Mouse (Mus musculus) forebrain, embryonic 14.5 days (tissue): ENCODE measurements around the gene Casp8ap2. TPM values are rescaled to one million over a fixed set of nuclear protein-coding genes. Genes with fewer than 3 reads are reported as not detected.

ENCODE experiments used
- ATAC-seq: fragments of 200-750 bp; cut with Nextera tagmentation; 2 replicates; pipeline ENCODE4 v1.8.0; 2017; ENCODE audit warnings: mild to moderate bottlenecking, moderate library complexity
- DNase-seq: peaks from one replicate; pipeline ENCODE4 v3.0.0-alpha.2; 2015; ENCODE audit warnings: low spot score
- H3K27ac ChIP-seq: fragments of 300-500 bp; sonication (generic); 2 replicates; pipeline ENCODE4 v1.5.1; 2014; ENCODE audit warnings: low read depth, mild to moderate bottlenecking, control low read depth, low read length, moderate library complexity
- H3K27me3 ChIP-seq: fragments of 300-500 bp; sonication (generic); replicated peaks from 2 replicates; pipeline ENCODE4 v1.6.1; 2014; ENCODE audit warnings: low read length, control low read depth, mixed read lengths; ENCODE audit not compliant: control insufficient read depth, insufficient read depth
- H3K36me3 ChIP-seq: fragments of 300-500 bp; sonication (generic); 2 replicates; pipeline ENCODE4 v1.6.1; 2014; ENCODE audit warnings: low read length, control low read depth; ENCODE audit not compliant: control insufficient read depth, insufficient read depth
- H3K4me1 ChIP-seq: fragments of 300-500 bp; sonication (generic); 2 replicates; pipeline ENCODE4 v1.6.1; 2014; ENCODE audit warnings: antibody characterized with exemption, low read length, control low read depth; ENCODE audit not compliant: control insufficient read depth, insufficient read depth
- H3K4me2 ChIP-seq: fragments of 300-500 bp; sonication (generic); 2 replicates; pipeline ENCODE4 v1.6.1; 2014; ENCODE audit warnings: mild to moderate bottlenecking, control low read depth, low read length
- H3K4me3 ChIP-seq: fragments of 300-500 bp; sonication (generic); 2 replicates; pipeline ENCODE4 v1.5.1; 2014; ENCODE audit warnings: low read depth, low read length, control low read depth
- H3K9ac ChIP-seq: fragments of 300-500 bp; sonication (generic); 2 replicates; pipeline ENCODE4 v1.6.1; 2014; ENCODE audit warnings: mild to moderate bottlenecking, low read length, control low read depth, moderate library complexity
- H3K9me3 ChIP-seq: fragments of 300-500 bp; sonication (generic); replicated peaks from 2 replicates; pipeline ENCODE4 v1.6.1; 2016; ENCODE audit warnings: low read length, control low read depth, mixed read lengths; ENCODE audit not compliant: control insufficient read depth
- WGBS: fragments of 180-500 bp; shearing (Covaris S2); extraction: QIAGEN DNeasy Blood & Tissue Kit; methylation state at CpG from one replicate; pipeline ENCODE4 v1.1.7; 2014; 5-methylcytosine and 5-hydroxymethylcytosine counted together
- polyA plus RNA-seq: library from polyadenylated mRNA; unstranded; fragments of >200 nt; fragmentation: Nextera tagmentation; extraction: Ambion mirVana; gene quantifications from 2 replicates; pipeline ENCODE4 v1.2.1, GENCODE M21; 2014

The Casp8ap2 gene
- polyA plus RNA-seq, 1 experiment from 2014 or later, result 48.9 TPM

GRCm38 (mm10) chr4:32651669-32652068 is 36.4 kb downstream of the Casp8ap2 start:
- Histone ChIP-seq H3K27me3 (no peaks in the 10 kb centered on the region), H3K9ac (no peak overlapping the region), H3K4me2 (no peak overlapping the region), H3K36me3 (peaks cover 33% of the 10 kb centered on the region), H3K27ac (no peak overlapping the region), H3K9me3 (no peaks in the 10 kb centered on the region), H3K4me3 (no peak overlapping the region), H3K4me1 (no peaks in the 10 kb centered on the region)
- DNase-seq, result no peak
- ATAC-seq, result no peak
- WGBS, result 91% methylated on average over 5 of the region's 5 CpGs

GRCm38 (mm10) chr4:32656146-32656904 is 41.1 kb downstream of the Casp8ap2 start:
- no peaks in the 10 kb centered on the region for H3K27me3 ChIP-seq
- H3K4me3 ChIP-seq, result peak overlapping the region; percentile 95
- WGBS, result 53% methylated on average over 11 of the region's 11 CpGs
- peak overlapping the region; percentile 73 for H3K4me2 ChIP-seq
- DNase-seq (peak; percentile 10), ATAC-seq (peak; percentile 48)
- peaks cover 17% of the 10 kb centered on the region for H3K36me3 ChIP-seq
- peak overlapping the region; percentile 70 for H3K9ac ChIP-seq
- no peaks in the 10 kb centered on the region for H3K9me3 ChIP-seq
- H3K27ac ChIP-seq, result peak overlapping the region; percentile 82
- peaks cover 7% of the 10 kb centered on the region for H3K4me1 ChIP-seq

DNA sequence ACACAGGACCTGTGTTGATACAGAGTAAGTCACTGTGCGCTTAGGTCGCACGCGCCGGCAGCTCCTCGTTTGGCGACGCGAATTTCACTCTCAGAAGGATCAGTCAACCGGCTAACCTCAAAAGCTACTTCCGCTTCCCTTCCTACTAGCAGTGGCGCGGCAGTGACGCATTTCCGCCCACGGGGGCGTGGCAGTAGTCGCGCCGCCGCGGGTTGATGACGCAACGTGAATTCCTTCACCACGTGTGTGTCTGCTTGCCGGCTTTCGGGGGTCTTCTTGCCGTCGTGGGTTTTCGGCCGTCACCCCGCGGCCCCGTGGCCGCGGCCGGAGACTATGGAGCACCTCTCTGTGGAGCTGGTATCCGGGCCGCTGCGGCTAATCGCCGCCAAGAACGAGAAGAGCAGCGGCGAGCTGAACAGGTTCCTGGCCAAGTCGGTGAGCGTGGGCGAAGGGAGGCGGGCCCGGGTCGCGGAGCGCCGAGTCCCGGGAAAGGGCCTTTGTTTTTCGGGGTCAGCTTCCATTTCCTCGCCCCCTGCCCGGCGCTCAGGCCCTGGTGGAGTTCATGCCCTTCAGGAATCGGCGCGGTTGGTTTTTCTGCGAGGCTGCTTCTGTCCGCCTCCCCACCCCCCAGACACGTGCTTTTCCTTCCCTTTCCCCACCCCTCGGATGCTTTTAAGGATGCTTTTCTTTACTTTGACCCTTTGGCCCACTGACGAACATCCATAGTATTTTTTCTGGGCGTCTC is 41.8 kb downstream of the Casp8ap2 start, which contains the start of gene Mdn1:
Mdn1 (plus strand) TSS at position 202 of the 745 bp plus-strand sequence.
- peaks cover 13% of the 10 kb centered on the region for H3K36me3 ChIP-seq
- peak within 1 kb of the TSS; percentile 82 for H3K27ac ChIP-seq
- peaks cover 7% of the 10 kb centered on the region for H3K4me1 ChIP-seq
- H3K27me3 ChIP-seq, result no peaks in the 10 kb centered on the region
- DNase-seq, result peak; percentile 98
- H3K4me2 ChIP-seq, result peak within 1 kb of the TSS; percentile 73
- WGBS, result under 1% methylated on average over 65 of the region's 68 CpGs
- peak within 1 kb of the TSS; percentile 95 for H3K4me3 ChIP-seq
- peak within 1 kb of the TSS; percentile 70 for H3K9ac ChIP-seq
- ATAC-seq, result peak; percentile 97
- H3K9me3 ChIP-seq, result no peaks in the 10 kb centered on the region

DNA sequence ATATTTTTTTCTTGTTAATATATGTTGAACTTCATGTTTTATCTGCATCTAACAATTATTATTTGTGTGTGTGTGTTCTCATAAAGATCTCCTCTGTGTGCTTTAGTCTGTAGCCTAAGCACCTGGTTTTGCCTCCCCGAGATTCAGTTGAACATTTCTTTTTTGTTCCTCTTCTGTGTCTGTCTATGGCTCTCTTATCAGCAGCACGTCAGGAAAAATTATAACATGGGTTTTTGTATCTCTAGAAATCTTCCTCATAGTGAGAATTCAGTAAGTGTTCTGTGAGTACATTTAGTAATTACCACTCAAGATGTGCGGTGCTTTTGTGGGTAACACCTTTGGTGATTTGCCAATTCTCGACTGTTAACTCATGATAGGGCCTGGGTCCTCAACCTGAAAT is 50.6 kb downstream of the Casp8ap2 start:
- 84% methylated on average over 4 of the region's 4 CpGs for WGBS
- no peak for DNase-seq
- peaks cover 67% of the 10 kb centered on the region for H3K36me3 ChIP-seq
- H3K27me3 ChIP-seq, result no peaks in the 10 kb centered on the region
- no peaks in the 10 kb centered on the region for H3K4me1 ChIP-seq
- no peak for ATAC-seq
- H3K4me3 ChIP-seq, result no peak overlapping the region
- H3K9ac ChIP-seq, result no peak overlapping the region
- no peak overlapping the region for H3K27ac ChIP-seq
- H3K4me2 ChIP-seq, result no peak overlapping the region
- no peaks in the 10 kb centered on the region for H3K9me3 ChIP-seq

DNA sequence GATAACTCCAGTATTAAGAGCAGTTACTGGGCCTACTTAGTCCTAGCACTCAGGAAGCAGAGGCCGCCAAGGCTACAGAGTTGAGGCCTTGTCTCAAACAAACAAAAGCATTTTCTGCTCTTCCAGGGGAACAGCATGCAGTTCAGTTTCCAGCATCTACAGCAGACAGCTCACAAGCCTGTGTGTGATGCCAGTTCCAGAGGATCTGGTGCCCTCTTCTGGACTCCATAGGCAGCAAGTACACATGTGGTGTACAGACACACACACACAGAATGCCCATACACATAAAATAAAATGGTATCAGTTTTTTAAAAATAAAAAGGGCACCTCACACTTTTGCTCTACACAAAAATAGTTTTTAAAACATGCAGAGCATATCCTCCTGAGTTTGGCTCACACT is 53.0 kb downstream of the Casp8ap2 start:
- H3K36me3 ChIP-seq, result peaks cover 82% of the 10 kb centered on the region
- no peak overlapping the region for H3K4me2 ChIP-seq
- H3K9ac ChIP-seq, result no peak overlapping the region
- H3K4me3 ChIP-seq, result no peak overlapping the region
- no peaks in the 10 kb centered on the region for H3K9me3 ChIP-seq
- H3K27ac ChIP-seq, result no peak overlapping the region
- DNase-seq (peak; percentile 36), ATAC-seq (no peak)
- WGBS, result 86% methylated on average over 1 of the region's 1 CpGs
- H3K4me1 ChIP-seq, result no peaks in the 10 kb centered on the region
- no peaks in the 10 kb centered on the region for H3K27me3 ChIP-seq

GRCm38 (mm10) chr4:32669825-32670224 is 54.6 kb downstream of the Casp8ap2 start:
- Histone ChIP-seq H3K9ac (no peak overlapping the region), H3K9me3 (no peaks in the 10 kb centered on the region), H3K4me1 (no peaks in the 10 kb centered on the region), H3K27me3 (no peaks in the 10 kb centered on the region), H3K27ac (no peak overlapping the region), H3K4me3 (no peak overlapping the region), H3K4me2 (no peak overlapping the region), H3K36me3 (peaks cover 83% of the 10 kb centered on the region)
- no peak for ATAC-seq
- 86% methylated on average over 2 of the region's 2 CpGs for WGBS
- no peak for DNase-seq

- H3K4me1 ChIP-seq, result no peaks in the 10 kb centered on the region
- no peak overlapping the region for H3K27ac ChIP-seq
- peaks cover 91% of the 10 kb centered on the region for H3K36me3 ChIP-seq
- no peak overlapping the region for H3K9ac ChIP-seq
- ATAC-seq, result no peak
- H3K4me2 ChIP-seq, result no peak overlapping the region
- DNase-seq, result no peak
- WGBS, result 97% methylated on average over 2 of the region's 2 CpGs
- H3K4me3 ChIP-seq, result no peak overlapping the region
- no peaks in the 10 kb centered on the region for H3K27me3 ChIP-seq
- no peaks in the 10 kb centered on the region for H3K9me3 ChIP-seq
Observed at GRCm38 (mm10) chr4:32674025-32674424, 58.8 kb downstream of the Casp8ap2 start.

- 92% methylated on average over 3 of the region's 3 CpGs for WGBS
- H3K4me1 ChIP-seq, result no peaks in the 10 kb centered on the region
- H3K36me3 ChIP-seq, result peaks cover 76% of the 10 kb centered on the region
- H3K27me3 ChIP-seq, result no peaks in the 10 kb centered on the region
- no peak overlapping the region for H3K4me3 ChIP-seq
- ATAC-seq (no peak), DNase-seq (no peak)
- no peaks in the 10 kb centered on the region for H3K9me3 ChIP-seq
- H3K27ac ChIP-seq, result no peak overlapping the region
- no peak overlapping the region for H3K9ac ChIP-seq
- no peak overlapping the region for H3K4me2 ChIP-seq
Observed at GRCm38 (mm10) chr4:32677471-32677870, 62.2 kb downstream of the Casp8ap2 start.

DNA sequence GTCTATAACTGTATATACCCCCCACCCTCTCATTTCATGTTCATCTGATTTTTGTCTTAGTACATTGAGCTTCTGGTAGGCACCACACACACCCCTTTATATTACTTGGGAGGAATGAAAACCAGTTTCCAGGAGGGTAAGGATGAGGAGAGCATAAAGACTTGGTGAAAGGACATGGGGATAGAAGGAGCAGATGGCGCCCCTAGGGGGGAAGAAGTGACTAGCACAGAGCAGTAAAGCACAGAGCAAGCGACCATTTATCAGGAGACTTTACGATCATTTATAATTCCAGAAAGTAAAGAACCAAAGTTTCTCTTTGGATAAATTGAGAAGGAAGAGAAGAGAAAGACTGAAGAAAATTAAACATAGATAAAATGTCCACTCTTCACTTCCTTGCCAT is 65.6 kb downstream of the Casp8ap2 start:
- Histone ChIP-seq H3K36me3 (peaks cover 69% of the 10 kb centered on the region), H3K4me3 (no peak overlapping the region), H3K4me2 (no peak overlapping the region), H3K27ac (no peak overlapping the region), H3K9me3 (no peaks in the 10 kb centered on the region), H3K9ac (no peak overlapping the region), H3K27me3 (no peaks in the 10 kb centered on the region), H3K4me1 (no peaks in the 10 kb centered on the region)
- ATAC-seq (no peak), DNase-seq (no peak)
- 76% methylated on average over 3 of the region's 3 CpGs for whole genome bisulfite sequencing
